10 mouse cellular contexts compared by ENCODE assay signal in genomic region chrX:113002192-113002591, GRCm38 (mm10).
"Had no signal": no experiment of that assay in that cellular context is flagged by ENCODE, and none has a peak within 500 bp of the region (broad histone marks: within the 10 kb centered on the region; RNA-seq: fewer than 3 reads in every experiment).

No protein-coding gene starts in this region.

- H3K4me2 ChIP-seq: limb, embryonic 13.5 days; liver, embryonic 15.5 days; midbrain, embryonic 13.5 days had no signal

- DNase-seq: kidney, postnatal 25 days; left cerebral cortex, postnatal 4 days; lung, adult 2 months; lung, postnatal 36 days; thymus, postnatal 4 days had no signal

- H3K27ac ChIP-seq: limb, embryonic 13.5 days; liver, embryonic 15.5 days; midbrain, embryonic 13.5 days; stomach, postnatal 0 days had no signal

- H3K36me3 ChIP-seq: limb, embryonic 13.5 days; liver, embryonic 15.5 days; midbrain, embryonic 13.5 days had no signal

- H3K9ac ChIP-seq: limb, embryonic 13.5 days; liver, embryonic 15.5 days; midbrain, embryonic 13.5 days had no signal

- H3K4me1 ChIP-seq: limb, embryonic 13.5 days; liver, embryonic 15.5 days; midbrain, embryonic 13.5 days had no signal

- ATAC-seq: lung, postnatal 0 days; midbrain, embryonic 13.5 days had no signal

- H3K9me3 ChIP-seq: limb, embryonic 13.5 days; liver, embryonic 15.5 days; midbrain, embryonic 13.5 days had no signal

- H3K4me3 ChIP-seq: limb, embryonic 13.5 days; liver, embryonic 15.5 days; midbrain, embryonic 13.5 days had no signal

- H3K27me3 ChIP-seq: limb, embryonic 13.5 days; liver, embryonic 15.5 days; midbrain, embryonic 13.5 days had no signal
